Mouse (Mus musculus) midbrain, embryonic 12.5 days (tissue): Measurements from ENCODE around the gene Rabggtb. TPM values are rescaled to one million over a fixed set of nuclear protein-coding genes. Genes with fewer than 3 reads are reported as not detected.

ENCODE experiments used
- ATAC-seq: fragments of 200-750 bp; cut with Nextera tagmentation; 2 replicates; pipeline ENCODE4 v1.8.0; 2017; ENCODE audit warnings: low read depth, moderate TSS enrichment, moderate library complexity; ENCODE audit not compliant: low FRiP score
- H3K27ac ChIP-seq: fragments of 300-500 bp; sonication (generic); replicated peaks from 2 replicates; pipeline ENCODE4 v1.5.1; 2016; ENCODE audit warnings: mild to moderate bottlenecking
- H3K27me3 ChIP-seq: fragments of 300-500 bp; sonication (generic); 2 replicates; pipeline ENCODE4 v1.6.1; 2016; ENCODE audit warnings: mild to moderate bottlenecking
- H3K36me3 ChIP-seq: fragments of 300-500 bp; sonication (generic); 2 replicates; pipeline ENCODE4 v1.6.1; 2016
- H3K4me1 ChIP-seq: fragments of 300-500 bp; sonication (generic); 2 replicates; pipeline ENCODE4 v1.6.1; 2016
- H3K4me2 ChIP-seq: fragments of 300-500 bp; sonication (generic); replicated peaks from 2 replicates; pipeline ENCODE4 v1.6.1; 2016; ENCODE audit warnings: mild to moderate bottlenecking, moderate library complexity
- H3K4me3 ChIP-seq: fragments of 300-500 bp; sonication (generic); 2 replicates; pipeline ENCODE4 v1.5.1; 2016; ENCODE audit warnings: mild to moderate bottlenecking
- H3K9ac ChIP-seq: fragments of 300-500 bp; sonication (generic); replicated peaks from 2 replicates; pipeline ENCODE4 v1.6.1; 2016; ENCODE audit warnings: mild to moderate bottlenecking, moderate library complexity
- H3K9me3 ChIP-seq: fragments of 300-500 bp; sonication (generic); 2 replicates; pipeline ENCODE4 v1.6.1; 2016; ENCODE audit warnings: mild to moderate bottlenecking
- WGBS: fragments of 180-500 bp; shearing (Covaris S2); methylation state at CpG from one replicate; pipeline ENCODE4 v1.1.7; 2016; 5-methylcytosine and 5-hydroxymethylcytosine counted together
- polyA plus RNA-seq: library from polyadenylated mRNA; unstranded; fragments of >200 nt; fragmentation: Nextera tagmentation; extraction: Ambion mirVana; gene quantifications from 2 replicates; pipeline ENCODE4 v1.2.1, GENCODE M21; 2016

Rabggtb gene
- polyA plus RNA-seq, 1 experiment from 2014 or later: 38.4 TPM

DNA sequence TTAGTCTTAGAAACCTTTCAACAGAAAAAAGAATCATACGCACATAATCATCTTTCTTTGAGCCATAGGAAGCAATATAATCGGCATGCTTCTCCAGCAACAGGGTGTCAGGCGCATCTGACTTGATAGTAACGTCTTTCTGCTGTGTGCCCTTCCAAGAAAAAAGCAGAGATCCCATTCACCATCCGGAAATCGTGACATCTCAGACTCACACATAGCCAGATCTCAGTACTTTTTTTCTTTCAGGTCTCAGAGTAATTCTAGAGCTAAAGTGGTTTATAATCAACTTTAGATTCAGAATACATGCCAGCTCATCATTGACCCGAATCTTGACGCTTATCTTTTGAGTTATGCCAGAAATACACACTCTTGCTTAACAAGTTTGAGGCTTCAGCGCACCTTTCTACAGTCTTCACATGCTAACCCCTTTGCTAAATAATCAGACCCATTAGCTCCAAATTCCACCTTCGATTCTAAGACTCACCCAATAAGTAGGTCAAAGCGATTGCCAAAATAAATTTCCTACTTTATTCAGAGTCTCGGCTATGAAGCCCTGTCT, 848 bp downstream of the Rabggtb start:
- H3K27ac ChIP-seq: peak overlapping the region; percentile 91
- peaks cover 43% of the 10 kb centered on the region for H3K36me3 ChIP-seq
- no peaks in the 10 kb centered on the region for H3K9me3 ChIP-seq
- H3K9ac ChIP-seq: peak overlapping the region; percentile 90
- peaks cover 44% of the 10 kb centered on the region for H3K4me1 ChIP-seq
- peak overlapping the region; percentile 80 for H3K4me2 ChIP-seq
- no peaks in the 10 kb centered on the region for H3K27me3 ChIP-seq
- 4% methylated on average over 12 of the region's 12 CpGs for WGBS
- ATAC-seq: no peak
- H3K4me3 ChIP-seq: peak overlapping the region; percentile 82

DNA sequence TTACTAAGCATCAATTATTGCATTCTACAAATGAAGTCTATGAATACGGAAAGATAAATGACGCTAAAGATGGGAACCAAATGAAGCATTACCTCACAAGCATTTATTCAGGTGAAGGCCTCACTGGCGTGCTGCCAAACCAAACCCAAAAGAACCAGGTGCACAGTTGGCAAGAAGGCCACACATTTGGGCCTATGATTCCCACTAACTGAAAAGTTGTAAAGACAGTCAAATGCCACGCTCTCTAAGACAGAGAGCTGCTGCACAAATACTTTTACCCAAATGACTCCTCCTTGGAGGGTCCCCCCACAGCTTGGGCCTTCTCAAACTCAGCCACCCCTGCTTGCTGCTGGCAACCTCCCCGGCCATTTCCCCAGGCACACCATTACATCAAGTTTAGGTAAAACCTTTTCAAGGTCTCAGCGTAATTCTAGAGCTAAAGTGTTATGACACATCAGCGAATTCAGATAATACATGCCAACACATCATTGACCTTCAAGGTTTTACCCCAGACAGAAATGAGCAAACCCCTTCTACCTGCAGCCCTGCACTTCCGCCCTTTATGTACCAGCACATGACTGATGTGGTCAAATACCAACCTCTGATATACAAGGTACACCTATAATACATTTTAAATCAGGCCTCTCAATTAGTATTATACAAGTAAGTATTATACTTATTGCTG, 1.5 kb downstream of the Rabggtb start:
- H3K9ac ChIP-seq: peak overlapping the region; percentile 90
- peak overlapping the region; percentile 80 for H3K4me2 ChIP-seq
- peaks cover 50% of the 10 kb centered on the region for H3K36me3 ChIP-seq
- H3K27ac ChIP-seq: no peak overlapping the region
- H3K4me3 ChIP-seq: peak overlapping the region; percentile 82
- ATAC-seq: no peak
- H3K27me3 ChIP-seq: no peaks in the 10 kb centered on the region
- peaks cover 44% of the 10 kb centered on the region for H3K4me1 ChIP-seq
- 52% methylated on average over 8 of the region's 8 CpGs for WGBS
- H3K9me3 ChIP-seq: no peaks in the 10 kb centered on the region

DNA sequence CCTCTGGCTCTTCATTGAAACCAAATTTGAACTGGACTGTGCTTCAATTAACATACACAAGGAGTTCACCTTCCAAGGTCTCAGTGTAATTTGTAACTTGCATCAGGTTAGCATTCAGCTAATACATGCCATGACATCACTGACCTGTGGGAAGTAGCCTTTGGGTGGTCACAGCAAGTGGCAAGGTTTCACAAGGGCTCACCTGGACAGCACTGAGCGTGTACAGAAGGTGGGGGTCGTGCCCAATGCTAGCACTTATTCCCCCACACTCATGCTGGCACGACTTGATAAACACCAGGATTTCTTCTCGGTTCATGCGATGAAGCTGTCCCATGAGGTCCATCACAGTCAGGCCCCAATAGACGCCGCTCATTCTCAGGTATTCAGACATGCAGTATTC, 2.3 kb downstream of the Rabggtb start:
- peaks cover 58% of the 10 kb centered on the region for H3K36me3 ChIP-seq
- no peak overlapping the region for H3K4me3 ChIP-seq
- ATAC-seq: no peak
- H3K27me3 ChIP-seq: no peaks in the 10 kb centered on the region
- H3K27ac ChIP-seq: no peak overlapping the region
- H3K9ac ChIP-seq: 0 out of 2 replicates have a peak overlapping the region, but pooled peaks have one; percentile 7
- peak overlapping the region; percentile 80 for H3K4me2 ChIP-seq
- 77% methylated on average over 7 of the region's 7 CpGs for WGBS
- peaks cover 44% of the 10 kb centered on the region for H3K4me1 ChIP-seq
- no peaks in the 10 kb centered on the region for H3K9me3 ChIP-seq

DNA sequence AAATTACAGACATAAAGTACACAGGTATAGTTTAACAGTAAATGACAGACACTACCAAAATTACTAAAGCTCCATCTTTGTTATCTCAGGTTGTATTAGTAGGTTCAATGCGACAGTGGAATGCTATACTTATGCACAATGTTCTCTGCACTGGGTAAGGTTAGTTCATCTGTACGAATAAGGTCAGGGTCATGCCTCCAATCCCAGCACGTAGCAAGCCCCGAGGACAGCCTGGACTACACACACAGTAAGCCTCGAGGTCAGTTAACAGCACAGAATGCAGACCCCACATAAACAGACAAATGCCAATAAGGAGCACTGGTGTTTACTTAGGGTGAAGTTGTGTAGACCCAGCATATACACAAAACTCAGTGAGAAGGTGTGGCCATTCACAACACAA, 3.9 kb downstream of the Rabggtb start:
- no peaks in the 10 kb centered on the region for H3K9me3 ChIP-seq
- H3K4me3 ChIP-seq: no peak overlapping the region
- peaks cover 74% of the 10 kb centered on the region for H3K36me3 ChIP-seq
- H3K4me1 ChIP-seq: peaks cover 44% of the 10 kb centered on the region
- H3K4me2 ChIP-seq: no peak overlapping the region
- ATAC-seq: no peak
- no peak overlapping the region for H3K27ac ChIP-seq
- no peaks in the 10 kb centered on the region for H3K27me3 ChIP-seq
- WGBS: 76% methylated on average over 5 of the region's 5 CpGs
- H3K9ac ChIP-seq: 0 out of 2 replicates have a peak overlapping the region, but pooled peaks have one; percentile 5

DNA sequence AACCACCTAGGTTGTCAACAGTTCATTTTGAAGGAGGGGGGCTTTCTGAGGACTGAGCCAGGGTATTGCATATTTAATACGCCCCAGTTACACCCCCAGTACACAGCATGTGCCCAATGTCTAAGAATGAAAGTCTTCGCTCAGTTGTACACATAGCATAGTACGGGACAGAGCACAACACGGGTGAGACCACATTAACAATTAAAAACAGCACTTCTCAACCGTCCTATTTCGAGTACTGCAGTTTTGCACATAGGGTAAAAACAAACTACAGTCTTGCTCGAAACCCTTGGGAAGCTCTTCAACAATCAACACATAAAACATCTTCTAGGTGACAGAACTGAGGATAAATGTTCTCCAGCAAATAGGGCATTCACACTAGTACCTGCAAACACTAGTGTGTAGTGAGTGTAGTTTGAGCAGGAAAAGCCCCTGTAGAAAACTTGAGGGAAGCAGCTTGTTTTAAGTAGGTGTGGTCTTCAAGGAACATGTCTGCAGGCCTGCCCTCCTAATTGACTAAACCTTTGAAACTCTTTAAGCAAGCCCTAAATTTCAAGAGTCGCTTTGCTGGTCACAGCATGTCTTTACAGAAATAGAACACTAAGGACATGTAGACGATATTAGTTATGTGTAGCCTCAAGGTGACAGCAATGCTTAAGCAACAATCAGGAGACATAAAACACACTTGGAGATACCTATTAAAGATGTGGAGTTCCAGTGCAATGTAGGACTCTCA, 6.5 kb downstream of the Rabggtb start, which contains the start of gene Msh4:
Gene Msh4, minus strand, starts transcription at position 3 of the 736 bp plus-strand sequence.
- H3K4me1 ChIP-seq: peaks cover 33% of the 10 kb centered on the region
- no peak within 1 kb of the TSS for H3K9ac ChIP-seq
- H3K9me3 ChIP-seq: no peaks in the 10 kb centered on the region
- H3K4me2 ChIP-seq: no peak within 1 kb of the TSS
- H3K27ac ChIP-seq: no peak within 1 kb of the TSS
- no peak within 1 kb of the TSS for H3K4me3 ChIP-seq
- H3K36me3 ChIP-seq: peaks cover 78% of the 10 kb centered on the region
- ATAC-seq: peak; percentile 55; the same call in 1 of the 2 replicates
- WGBS: 84% methylated on average over 9 of the region's 9 CpGs
- H3K27me3 ChIP-seq: no peaks in the 10 kb centered on the region

DNA sequence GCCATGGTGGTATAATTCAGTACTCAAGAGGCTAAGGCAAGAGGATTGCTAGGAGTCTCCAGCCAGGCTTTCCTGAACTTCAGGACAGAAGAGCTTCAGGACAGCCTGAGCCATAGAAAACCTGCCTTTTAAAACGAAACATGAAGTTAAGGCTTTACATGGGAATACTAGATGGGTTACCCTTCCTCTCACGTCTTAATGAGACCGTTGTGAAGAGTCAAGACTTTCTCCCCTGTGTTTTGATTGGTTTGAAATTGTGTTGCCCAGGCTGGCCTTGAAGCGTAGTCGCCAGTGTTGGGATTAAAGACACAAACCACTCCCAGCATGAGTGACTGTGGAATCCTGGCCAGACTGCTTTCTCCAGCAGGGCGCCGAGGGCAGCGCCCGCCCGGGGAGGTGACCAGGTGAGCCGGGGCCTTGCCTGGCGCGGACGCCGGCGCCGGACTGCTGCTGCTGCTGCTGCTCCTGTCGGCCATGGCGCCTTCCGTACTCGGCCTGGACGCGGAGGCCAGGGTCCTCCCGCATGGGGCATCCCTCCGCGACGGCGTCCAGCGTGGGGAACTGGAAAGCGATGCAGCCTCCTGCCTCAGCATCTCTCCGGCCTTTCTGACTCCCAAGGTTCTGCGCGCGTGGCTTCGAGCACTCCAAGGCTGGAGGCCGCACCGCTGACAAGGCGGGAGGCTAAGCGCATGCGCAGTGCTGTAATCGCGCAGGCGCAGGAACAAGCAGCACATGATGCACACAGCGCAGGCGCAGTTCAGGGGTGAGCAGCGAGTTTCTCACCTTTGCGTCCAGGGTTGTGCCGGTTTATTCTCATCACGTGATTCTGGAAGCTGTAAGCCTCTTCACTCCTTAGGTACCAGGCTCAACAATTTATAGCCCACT, 7.3 kb downstream of the Rabggtb start:
- WGBS: 86% methylated on average over 49 of the region's 49 CpGs
- Histone ChIP-seq H3K9ac (no peak overlapping the region), H3K9me3 (no peaks in the 10 kb centered on the region), H3K4me3 (no peak overlapping the region), H3K36me3 (peaks cover 70% of the 10 kb centered on the region), H3K4me2 (no peak overlapping the region), H3K27me3 (no peaks in the 10 kb centered on the region), H3K4me1 (peaks cover 25% of the 10 kb centered on the region), H3K27ac (no peak overlapping the region)
- ATAC-seq: peak; percentile 57; the same call in 1 of the 2 replicates

DNA sequence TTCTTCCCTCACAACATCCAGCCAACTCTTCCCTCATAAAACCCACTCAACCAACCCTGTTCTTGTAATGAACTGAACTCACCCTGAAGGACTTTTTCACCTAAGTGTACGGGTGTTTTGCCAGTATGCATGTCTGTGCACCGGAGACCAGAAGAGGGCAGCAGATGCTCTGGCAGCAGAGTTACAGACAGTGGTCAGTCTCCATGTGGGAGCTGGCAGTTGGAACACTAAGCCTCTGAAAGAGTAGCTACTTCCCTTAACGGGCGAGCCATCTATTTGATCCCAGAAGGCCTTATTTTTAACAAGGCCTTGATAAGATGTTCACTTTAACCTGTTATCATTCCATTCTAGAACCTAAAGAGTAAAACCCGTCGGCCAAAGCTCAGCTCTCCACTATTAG, 8.2 kb downstream of the Rabggtb start:
- WGBS: 67% methylated on average over 6 of the region's 6 CpGs
- H3K36me3 ChIP-seq: peaks cover 60% of the 10 kb centered on the region
- no peak overlapping the region for H3K4me2 ChIP-seq
- no peak overlapping the region for H3K27ac ChIP-seq
- no peak overlapping the region for H3K4me3 ChIP-seq
- H3K27me3 ChIP-seq: no peaks in the 10 kb centered on the region
- peak; percentile 64; the same call in 1 of the 2 replicates for ATAC-seq
- H3K9me3 ChIP-seq: no peaks in the 10 kb centered on the region
- peaks cover 17% of the 10 kb centered on the region for H3K4me1 ChIP-seq
- H3K9ac ChIP-seq: no peak overlapping the region

DNA sequence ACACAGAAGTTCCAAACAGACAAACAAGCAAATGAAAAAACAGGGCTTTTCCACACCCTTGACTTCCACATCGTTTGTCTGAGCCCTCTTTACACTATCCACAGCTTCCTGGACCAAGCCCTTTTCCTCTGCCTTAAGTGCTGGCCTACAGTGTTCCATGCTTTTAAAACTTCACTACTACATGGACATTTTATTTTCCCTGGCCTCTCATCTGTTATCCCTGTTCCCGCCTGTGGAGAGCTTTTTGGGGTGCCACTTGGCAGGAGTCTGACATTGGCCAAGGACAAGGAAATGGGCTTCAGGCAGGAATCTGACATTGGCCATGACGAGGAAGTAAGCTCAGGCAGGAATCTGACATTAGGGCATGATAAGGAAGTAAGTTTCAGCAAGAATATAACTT, 10.2 kb downstream of the Rabggtb start:
- Histone ChIP-seq H3K9ac (no peak overlapping the region), H3K36me3 (peaks cover 41% of the 10 kb centered on the region), H3K4me1 (no peaks in the 10 kb centered on the region), H3K4me3 (no peak overlapping the region), H3K27ac (no peak overlapping the region), H3K9me3 (no peaks in the 10 kb centered on the region), H3K27me3 (no peaks in the 10 kb centered on the region), H3K4me2 (no peak overlapping the region)
- no peak for ATAC-seq
- WGBS: 79% methylated on average over 3 of the region's 3 CpGs

DNA sequence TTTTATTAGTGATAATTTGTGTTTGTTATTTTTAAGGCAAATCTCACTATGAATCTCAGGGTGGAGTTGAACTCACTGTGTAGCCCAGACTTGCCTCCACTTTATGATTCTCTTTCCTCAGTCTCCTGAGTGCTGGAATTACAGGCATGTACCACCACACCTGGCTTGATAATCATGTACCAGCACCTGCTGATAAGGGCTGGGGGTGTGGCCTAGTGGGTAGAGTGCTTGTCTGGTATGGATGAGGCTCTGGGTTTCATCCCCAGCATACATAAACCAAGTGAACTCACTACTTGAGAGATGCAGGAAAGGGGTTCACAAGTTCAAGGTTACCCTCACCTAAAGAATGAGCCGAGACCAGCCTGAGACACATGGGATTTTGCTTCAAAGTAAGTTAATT, 10.9 kb downstream of the Rabggtb start:
- Histone ChIP-seq H3K9ac (no peak overlapping the region), H3K9me3 (no peaks in the 10 kb centered on the region), H3K4me3 (no peak overlapping the region), H3K27me3 (no peaks in the 10 kb centered on the region), H3K36me3 (peaks cover 35% of the 10 kb centered on the region), H3K4me2 (no peak overlapping the region), H3K4me1 (no peaks in the 10 kb centered on the region), H3K27ac (no peak overlapping the region)
- 89% methylated on average over 1 of the region's 1 CpGs for WGBS
- ATAC-seq: no peak

DNA sequence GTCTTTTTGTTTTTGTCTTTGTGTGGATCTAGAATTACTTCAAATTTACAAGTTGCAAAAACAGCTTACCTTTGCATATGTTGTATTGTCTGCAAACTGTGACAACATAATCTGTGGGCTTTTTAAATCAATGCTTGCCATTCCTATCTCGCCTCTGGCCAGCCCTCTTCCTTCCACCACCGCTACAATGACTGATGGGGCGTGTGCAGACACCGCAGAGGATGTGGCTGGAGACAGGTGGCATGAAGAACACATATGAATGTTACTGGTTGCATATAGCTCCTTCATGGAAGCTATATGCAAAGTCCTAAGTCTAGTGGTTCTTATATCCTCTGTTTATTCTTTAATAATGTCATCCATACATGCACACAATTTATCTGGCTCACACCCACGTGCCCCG, 15.6 kb downstream of the Rabggtb start:
- no peaks in the 10 kb centered on the region for H3K9me3 ChIP-seq
- 85% methylated on average over 6 of the region's 6 CpGs for WGBS
- H3K27ac ChIP-seq: no peak overlapping the region
- no peaks in the 10 kb centered on the region for H3K36me3 ChIP-seq
- H3K9ac ChIP-seq: no peak overlapping the region
- H3K4me1 ChIP-seq: no peaks in the 10 kb centered on the region
- H3K4me2 ChIP-seq: no peak overlapping the region
- no peaks in the 10 kb centered on the region for H3K27me3 ChIP-seq
- ATAC-seq: no peak
- H3K4me3 ChIP-seq: no peak overlapping the region

DNA sequence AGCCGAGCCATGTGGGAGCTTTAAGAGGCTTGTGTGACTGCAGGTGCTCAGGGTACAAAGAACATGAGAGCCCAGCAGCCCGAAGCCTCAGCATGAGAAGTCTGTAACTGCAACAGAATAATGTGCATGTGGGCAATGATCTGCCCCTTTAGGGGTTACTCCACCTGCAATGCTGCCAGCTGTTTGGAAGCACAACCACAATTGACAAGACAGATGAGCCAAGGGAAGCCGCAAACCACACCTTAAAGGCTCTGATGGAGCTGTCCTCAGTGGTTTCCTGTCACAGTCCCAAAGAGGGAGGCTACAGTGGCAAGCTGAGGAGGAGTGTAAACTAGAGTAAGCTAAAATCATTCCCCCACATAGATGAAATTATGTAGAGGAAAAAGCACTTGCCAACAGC, 17.4 kb downstream of the Rabggtb start:
- Histone ChIP-seq H3K27me3 (no peaks in the 10 kb centered on the region), H3K9me3 (no peaks in the 10 kb centered on the region), H3K4me3 (no peak overlapping the region), H3K4me1 (no peaks in the 10 kb centered on the region), H3K27ac (no peak overlapping the region), H3K36me3 (no peaks in the 10 kb centered on the region), H3K4me2 (no peak overlapping the region), H3K9ac (0 out of 2 replicates have a peak overlapping the region, but pooled peaks have one; percentile 16)
- WGBS: 89% methylated on average over 3 of the region's 3 CpGs
- ATAC-seq: no peak
